Mouse (Mus musculus) kidney, embryonic 14.5 days (tissue): ENCODE measurements around the gene Stxbp4. TPM values are rescaled to one million over a fixed set of nuclear protein-coding genes. Genes with fewer than 3 reads are reported as not detected.

Source experiments
- ATAC-seq: fragments of 200-750 bp; cut with Nextera tagmentation; 2 replicates; pipeline ENCODE4 v1.8.0; 2017; ENCODE audit warnings: moderate number of reproducible peaks, mild to moderate bottlenecking, moderate TSS enrichment, moderate library complexity; ENCODE audit not compliant: low FRiP score, low TSS enrichment
- H3K27ac ChIP-seq: fragments of 300-500 bp; sonication (generic); 2 replicates; pipeline ENCODE4 v1.5.1; 2014; ENCODE audit warnings: low read depth, mild to moderate bottlenecking, low read length, moderate library complexity, mixed read lengths
- H3K27me3 ChIP-seq: fragments of 300-500 bp; sonication (generic); 2 replicates; pipeline ENCODE4 v1.6.1; 2014; ENCODE audit warnings: mild to moderate bottlenecking, low read length; ENCODE audit not compliant: control insufficient read depth, insufficient read depth
- H3K36me3 ChIP-seq: fragments of 300-500 bp; sonication (generic); 2 replicates; pipeline ENCODE4 v1.6.1; 2014; ENCODE audit warnings: low read length, mixed read lengths; ENCODE audit not compliant: control insufficient read depth, insufficient read depth
- H3K4me1 ChIP-seq: fragments of 300-500 bp; sonication (generic); 2 replicates; pipeline ENCODE4 v1.6.1; 2014; ENCODE audit warnings: low read length, mixed read lengths; ENCODE audit not compliant: control insufficient read depth, insufficient read depth
- H3K4me2 ChIP-seq: fragments of 300-500 bp; sonication (generic); replicated peaks from 2 replicates; pipeline ENCODE4 v1.6.1; 2014; ENCODE audit warnings: low read depth, mild to moderate bottlenecking, low read length
- H3K4me3 ChIP-seq: fragments of 300-500 bp; sonication (generic); 2 replicates; pipeline ENCODE4 v1.5.1; 2014; ENCODE audit warnings: mild to moderate bottlenecking, low read length
- H3K9ac ChIP-seq: fragments of 300-500 bp; sonication (generic); 2 replicates; pipeline ENCODE4 v1.6.1; 2014; ENCODE audit warnings: low read depth, mild to moderate bottlenecking, low read length, moderate library complexity
- H3K9me3 ChIP-seq: fragments of 300-500 bp; sonication (generic); 2 replicates; pipeline ENCODE4 v1.6.1; 2016; ENCODE audit warnings: low read length; ENCODE audit not compliant: control insufficient read depth
- WGBS: fragments of 180-500 bp; shearing (Covaris S2); extraction: QIAGEN DNeasy Blood & Tissue Kit; methylation state at CpG from one replicate; pipeline ENCODE4 v1.1.7; 2014; 5-methylcytosine and 5-hydroxymethylcytosine counted together
- polyA plus RNA-seq: library from polyadenylated mRNA; unstranded; fragments of >200 nt; fragmentation: Nextera tagmentation; extraction: Ambion mirVana; gene quantifications from 2 replicates; pipeline ENCODE4 v1.2.1, GENCODE M21; 2014

The Stxbp4 gene
- polyA plus RNA-seq, 1 experiment from 2014 or later: 29.3 TPM

GRCm38 (mm10) chr11:90440851-90441250, 197.0 kb downstream of the Stxbp4 start:
- H3K27me3 ChIP-seq: no peaks in the 10 kb centered on the region
- no peak for ATAC-seq
- 74% methylated on average over 3 of the region's 3 CpGs for WGBS
- H3K4me3 ChIP-seq: no peak overlapping the region
- no peaks in the 10 kb centered on the region for H3K9me3 ChIP-seq
- H3K36me3 ChIP-seq: no peaks in the 10 kb centered on the region
- H3K9ac ChIP-seq: no peak overlapping the region
- H3K4me2 ChIP-seq: no peak overlapping the region
- H3K27ac ChIP-seq: no peak overlapping the region
- H3K4me1 ChIP-seq: no peaks in the 10 kb centered on the region

- H3K9ac ChIP-seq: no peak overlapping the region
- H3K9me3 ChIP-seq: no peaks in the 10 kb centered on the region
- no peak overlapping the region for H3K4me3 ChIP-seq
- no peaks in the 10 kb centered on the region for H3K4me1 ChIP-seq
- no peaks in the 10 kb centered on the region for H3K27me3 ChIP-seq
- no peak overlapping the region for H3K27ac ChIP-seq
- no peaks in the 10 kb centered on the region for H3K36me3 ChIP-seq
- no peak for ATAC-seq
- 78% methylated on average over 5 of the region's 5 CpGs for WGBS
- no peak overlapping the region for H3K4me2 ChIP-seq
These were observed 199.1 kb downstream of the Stxbp4 start for GRCm38 (mm10) chr11:90438768-90439167.

Other genes with a start within 250 kb of the Stxbp4 start
- gene Hlf, start 247.2 kb downstream of the Stxbp4 start, polyA plus RNA-seq: 1.5 and 1.7 TPM in 2 replicates
- gene Cox11, start 89 bp upstream of the Stxbp4 start, polyA plus RNA-seq: 30.4 and 33.5 TPM in 2 replicates
- gene Tom1l1, start 50.3 kb upstream of the Stxbp4 start, polyA plus RNA-seq: 26.5 and 36.6 TPM in 2 replicates